ENCODE assay signal across 28 mouse cellular contexts in the genomic region with DNA sequence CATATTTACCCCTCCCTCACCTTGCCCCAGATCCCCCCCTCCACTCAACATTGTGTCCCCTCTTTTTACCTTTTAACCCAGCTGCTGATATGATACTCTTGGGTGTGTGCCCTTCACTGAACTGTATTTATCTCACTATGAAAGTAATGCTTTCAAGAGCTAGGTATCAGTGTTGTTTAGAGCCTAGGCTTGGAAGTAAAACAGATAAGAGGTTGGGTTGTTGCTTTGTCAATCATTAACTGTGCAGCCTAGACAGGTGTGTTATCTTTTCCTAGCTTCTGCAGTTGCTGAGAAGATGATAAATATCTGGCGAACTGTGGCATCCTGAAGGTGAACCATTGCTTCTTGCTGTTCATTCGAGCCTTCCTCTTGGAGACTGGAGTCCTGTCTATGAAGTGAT.
"Had no signal": no experiment of that assay in that cellular context is flagged by ENCODE, and none has a peak within 500 bp of the region (broad histone marks: within the 10 kb centered on the region; RNA-seq: fewer than 3 reads in every experiment).

No protein-coding gene starts in this region.

- H3K27me3 ChIP-seq: embryonic facial prominence, embryonic 12.5 days; embryonic facial prominence, embryonic 13.5 days; embryonic facial prominence, embryonic 15.5 days; forebrain, embryonic 12.5 days; forebrain, embryonic 13.5 days; forebrain, embryonic 15.5 days had no signal

- H3K9ac ChIP-seq: embryonic facial prominence, embryonic 12.5 days; embryonic facial prominence, embryonic 13.5 days; embryonic facial prominence, embryonic 15.5 days; forebrain, embryonic 12.5 days; forebrain, embryonic 13.5 days; forebrain, embryonic 15.5 days; forebrain, postnatal 0 days had no signal

- H3K4me1 ChIP-seq: embryonic facial prominence, embryonic 15.5 days; forebrain, embryonic 10.5 days; forebrain, embryonic 12.5 days had no signal

- H3K4me3 ChIP-seq: embryonic facial prominence, embryonic 10.5 days; embryonic facial prominence, embryonic 12.5 days; embryonic facial prominence, embryonic 13.5 days; embryonic facial prominence, embryonic 15.5 days; erythroblast, embryonic 14.5 days; forebrain, embryonic 10.5 days; forebrain, embryonic 12.5 days; forebrain, embryonic 13.5 days; forebrain, embryonic 15.5 days; gastrocnemius, adult 2 months; heart, adult 2 months had no signal

- H3K27ac ChIP-seq: embryonic facial prominence, embryonic 10.5 days; embryonic facial prominence, embryonic 12.5 days; embryonic facial prominence, embryonic 13.5 days; embryonic facial prominence, embryonic 15.5 days; forebrain, embryonic 10.5 days; forebrain, embryonic 12.5 days; forebrain, embryonic 13.5 days; forebrain, embryonic 15.5 days; gastrocnemius, adult 2 months; heart, adult 2 months had no signal

- H3K36me3 ChIP-seq: embryonic facial prominence, embryonic 10.5 days; embryonic facial prominence, embryonic 12.5 days; embryonic facial prominence, embryonic 13.5 days; embryonic facial prominence, embryonic 15.5 days; forebrain, embryonic 10.5 days; forebrain, embryonic 12.5 days; forebrain, embryonic 15.5 days had no signal

- DNase-seq: cerebellum, adult 18-20 months; cerebellum, adult 2 months; cerebellum, adult 8-10 months; cerebellum, adult 9-10 months; cerebellum, adult 9-11 months; cerebellum, postnatal 10 days; cerebellum, postnatal 14 days; cerebellum, postnatal 25 days; cerebellum, postnatal 36 days; forebrain, postnatal 0 days; gastrocnemius, adult 2 months; gastrocnemius, postnatal 10 days; gastrocnemius, postnatal 14 days; gastrocnemius, postnatal 25 days; gastrocnemius, postnatal 36 days; heart, adult 18-20 months; heart, adult 2 months had no signal

- H3K4me2 ChIP-seq: embryonic facial prominence, embryonic 12.5 days; embryonic facial prominence, embryonic 13.5 days; embryonic facial prominence, embryonic 15.5 days; forebrain, embryonic 12.5 days; forebrain, embryonic 13.5 days; forebrain, embryonic 15.5 days had no signal

- ATAC-seq: forebrain, embryonic 13.5 days; forebrain, embryonic 14.5 days; forebrain, embryonic 15.5 days; forebrain, embryonic 16.5 days; forebrain, postnatal 0 days had no signal

- H3K9me3 ChIP-seq: embryonic facial prominence, embryonic 10.5 days; embryonic facial prominence, embryonic 12.5 days; embryonic facial prominence, embryonic 13.5 days; embryonic facial prominence, embryonic 15.5 days; forebrain, embryonic 10.5 days; forebrain, embryonic 12.5 days; forebrain, embryonic 13.5 days; forebrain, embryonic 15.5 days had no signal
